ENCODE assay signal across 18 mouse cellular contexts in genomic region chr9:89311649-89312048, GRCm38 (mm10).
"Had no signal": no experiment of that assay in that cellular context is flagged by ENCODE, and none has a peak within 500 bp of the region (broad histone marks: within the 10 kb centered on the region; RNA-seq: fewer than 3 reads in every experiment).

No protein-coding gene starts in this region.

- H3K4me1 ChIP-seq: liver, embryonic 15.5 days; lung, embryonic 15.5 days; megakaryocyte, embryonic 14.5 days; neural tube, embryonic 12.5 days; stomach, embryonic 15.5 days had no signal

- H3K27me3 ChIP-seq: liver, embryonic 15.5 days; lung, embryonic 15.5 days; megakaryocyte, embryonic 14.5 days; neural tube, embryonic 12.5 days; stomach, embryonic 15.5 days had no signal

- H3K4me2 ChIP-seq: liver, embryonic 15.5 days; lung, embryonic 15.5 days; midbrain, embryonic 11.5 days; neural tube, embryonic 12.5 days; stomach, embryonic 15.5 days had no signal

- H3K9me3 ChIP-seq: liver, embryonic 15.5 days; lung, embryonic 15.5 days; neural tube, embryonic 12.5 days; stomach, embryonic 15.5 days had no signal

- H3K27ac ChIP-seq: liver, embryonic 15.5 days; lung, embryonic 15.5 days; macrophage; neural tube, embryonic 12.5 days; stomach, embryonic 15.5 days; stomach, postnatal 0 days had no signal

- ATAC-seq: liver, postnatal 0 days; lung, postnatal 0 days had no signal

- DNase-seq: liver, postnatal 0 days; lung, adult 2 months; lung, postnatal 14 days; lung, postnatal 36 days; midbrain, embryonic 14.5 days; right cerebral cortex, postnatal 14 days; thymus, adult 2 months; thymus, postnatal 25 days; thymus, postnatal 4 days had no signal

- H3K9ac ChIP-seq: liver, embryonic 15.5 days; liver, postnatal 0 days; lung, embryonic 15.5 days; neural tube, embryonic 12.5 days; stomach, embryonic 15.5 days had no signal

- H3K36me3 ChIP-seq: liver, embryonic 15.5 days; lung, embryonic 15.5 days; neural tube, embryonic 12.5 days; stomach, embryonic 15.5 days had no signal

- H3K4me3 ChIP-seq: liver, embryonic 15.5 days; lung, embryonic 15.5 days; megakaryocyte, embryonic 14.5 days; neural tube, embryonic 12.5 days; stomach, embryonic 15.5 days had no signal
